19 mouse cellular contexts compared by ENCODE assay signal in genomic region chr15:83531961-83532469, GRCm38 (mm10). TPM values are rescaled to one million over a fixed set of nuclear protein-coding genes. Genes with fewer than 3 reads are reported as not detected.
A peak's percentile ranks its signal among the peaks of the same experiment; 100 is the strongest.
DNase-seq lines count a peak whose midpoint lies in the region; ATAC-seq and TF ChIP-seq lines count a peak whose summit lies in the region.
"Had no signal": no experiment of that assay in that cellular context is flagged by ENCODE, and none has a peak within 500 bp of the region (broad histone marks: within the 10 kb centered on the region; RNA-seq: fewer than 3 reads in every experiment).

No protein-coding gene starts in this region.

- H3K36me3 ChIP-seq in heart, embryonic 13.5 days = peaks cover 28% of the 10 kb centered on the region
- no peaks in the 10 kb centered on the region for H3K36me3 ChIP-seq in liver, postnatal 0 days (replicated peaks; ENCODE audit: insufficient read depth, low read length)
- no peaks in the 10 kb centered on the region for H3K36me3 ChIP-seq in liver, embryonic 12.5 days
- H3K36me3 ChIP-seq in CH12.LX (replicated peaks in 1 of 2; ENCODE audit: control insufficient read depth in 1 of 2, insufficient read depth in 1 of 2, low read length in 1 of 2) = no peaks in the 10 kb centered on the region
- H3K36me3 ChIP-seq: limb, embryonic 12.5 days; neural tube, embryonic 13.5 days had no signal

- no peak for TF ChIP-seq POLR2A in CH12.LX (IDR thresholded peaks at IDR 0.05; ENCODE audit: low read depth, low read length)
- no peak for TF ChIP-seq POLR2A in bone marrow, adult 2 months (IDR thresholded peaks at IDR 0.05; ENCODE audit: borderline replicate concordance, control insufficient read depth, low read depth, low read length)

- peak; percentile 7 for TF ChIP-seq RAD21 in CH12.LX (IDR thresholded peaks at IDR 0.05; ENCODE audit: low read depth, low read length)

- TF ChIP-seq EP300 in liver, postnatal 0 days (IDR thresholded peaks at IDR 0.05; ENCODE audit: low read depth) = no peak
- TF ChIP-seq EP300 in CH12.LX (IDR thresholded peaks at IDR 0.05; ENCODE audit: low read length) = no peak

- H3K27me3 ChIP-seq in heart, embryonic 13.5 days (replicated peaks) = 0 out of 2 replicates have a peak, but pooled peaks cover 8% of the 10 kb centered on the region
- H3K27me3 ChIP-seq in liver, postnatal 0 days (ENCODE audit: insufficient read depth, low read length) = peaks cover 17% of the 10 kb centered on the region
- H3K27me3 ChIP-seq in liver, embryonic 12.5 days (replicated peaks) = peaks cover 48% of the 10 kb centered on the region
- H3K27me3 ChIP-seq in CH12.LX (replicated peaks) = peaks cover 38% of the 10 kb centered on the region

- no peak for DNase-seq in heart, postnatal 14 days
- no peak for DNase-seq in liver, postnatal 0 days
- DNase-seq in CH12.LX (ENCODE audit: extremely low read depth) = no peak
- DNase-seq in frontal cortex, postnatal 36 days (ENCODE audit: low spot score in 2 of 2) = no peak
- DNase-seq in natural killer cell, adult 2 months (ENCODE audit: low spot score in 2 of 2) = no peak
- DNase-seq: adrenal gland, postnatal 25 days; cerebellum, postnatal 36 days; heart, postnatal 4 days; kidney, postnatal 25 days; layer of hippocampus, postnatal 36 days; spleen, adult 18-20 months had no signal

- in situ Hi-C loops in CH12.LX (cut with MboI; ENCODE audit: low pct_ligation_motif_present, low pct_unique_long_range_greater_than_20kb, low sequenced_read_pairs) = no loop called here

- dilution Hi-C loops in CH12.LX (cut with MboI; ENCODE audit: extremely low pct_ligation_motif_present, extremely low pct_unique_long_range_greater_than_20kb, low sequenced_read_pairs) = no loop called here

- H3K79me2 ChIP-seq in CH12.LX (replicated peaks; ENCODE audit: control insufficient read depth, extremely low read depth, insufficient read depth, poor library complexity, severe bottlenecking) = no peaks in the 10 kb centered on the region

- no peak overlapping the region for H3K9ac ChIP-seq in heart, embryonic 13.5 days
- H3K9ac ChIP-seq in liver, postnatal 0 days (replicated peaks) = no peak overlapping the region
- H3K9ac ChIP-seq in liver, embryonic 12.5 days = no peak overlapping the region
- H3K9ac ChIP-seq in CH12.LX (ENCODE audit: insufficient read depth, low read depth) = no peak overlapping the region
- H3K9ac ChIP-seq: limb, embryonic 12.5 days; neural tube, embryonic 13.5 days had no signal

- H3K4me1 ChIP-seq in heart, embryonic 13.5 days = peaks cover 82% of the 10 kb centered on the region
- peaks cover 25% of the 10 kb centered on the region for H3K4me1 ChIP-seq in liver, postnatal 0 days (ENCODE audit: insufficient read depth)
- peaks cover 17% of the 10 kb centered on the region for H3K4me1 ChIP-seq in liver, embryonic 12.5 days
- H3K4me1 ChIP-seq in CH12.LX (ENCODE audit: control insufficient read depth in 1 of 2, insufficient read depth in 2 of 2) = peaks cover 12 to 29% of the 10 kb centered on the region in 2 experiments
- peaks cover 1% of the 10 kb centered on the region; the same call in 1 of the 2 replicates for H3K4me1 ChIP-seq in bone marrow, adult 2 months (ENCODE audit: control insufficient read depth, insufficient read depth, low read length)

- 80% methylated on average over 5 of the region's 5 CpGs for WGBS in heart, embryonic 13.5 days
- WGBS in liver, postnatal 0 days (ENCODE audit: insufficient replicate concordance) = 67% methylated on average over 5 of the region's 5 CpGs
- WGBS in liver, embryonic 12.5 days (ENCODE audit: insufficient replicate concordance) = 68% methylated on average over 5 of the region's 5 CpGs
- 80% methylated on average over 5 of the region's 5 CpGs for WGBS in bone marrow, adult 2 months

- H3K4me3 ChIP-seq in heart, embryonic 13.5 days = no peak overlapping the region
- H3K4me3 ChIP-seq in liver, postnatal 0 days (ENCODE audit: low read depth, low read length) = no peak overlapping the region
- no peak overlapping the region for H3K4me3 ChIP-seq in liver, embryonic 12.5 days
- H3K4me3 ChIP-seq in CH12.LX (replicated peaks in 1 of 3; ENCODE audit: low read depth in 2 of 3, low read length in 2 of 3, poor library complexity in 1 of 3) = no peak overlapping the region
- H3K4me3 ChIP-seq in bone marrow, adult 2 months (replicated peaks; ENCODE audit: control insufficient read depth, low read depth, low read length) = no peak overlapping the region
- H3K4me3 ChIP-seq: limb, embryonic 12.5 days; neural tube, embryonic 13.5 days had no signal

- ATAC-seq in heart, embryonic 13.5 days (ENCODE audit: extremely low read depth, insufficient number of reproducible peaks, low FRiP score, low TSS enrichment) = no peak
- ATAC-seq in liver, postnatal 0 days = no peak
- no peak for ATAC-seq in liver, embryonic 12.5 days
- ATAC-seq: inflammation-experienced regulatory T-cells, adult 6 months; midbrain, embryonic 16.5 days had no signal

- H3K4me2 ChIP-seq in heart, embryonic 13.5 days = no peak overlapping the region
- no peak overlapping the region for H3K4me2 ChIP-seq in liver, postnatal 0 days (ENCODE audit: low read depth, low read length)
- H3K4me2 ChIP-seq in liver, embryonic 12.5 days = no peak overlapping the region
- no peak overlapping the region for H3K4me2 ChIP-seq in CH12.LX (ENCODE audit: insufficient read depth, low read depth, poor library complexity, severe bottlenecking)
- H3K4me2 ChIP-seq: limb, embryonic 12.5 days; neural tube, embryonic 13.5 days had no signal

- 0 out of 2 replicates have a peak overlapping the region, but pooled peaks have one; percentile 20 for H3K27ac ChIP-seq in heart, embryonic 13.5 days (replicated peaks)
- no peak overlapping the region for H3K27ac ChIP-seq in liver, postnatal 0 days (ENCODE audit: low read depth)
- no peak overlapping the region for H3K27ac ChIP-seq in liver, embryonic 12.5 days
- H3K27ac ChIP-seq in CH12.LX (ENCODE audit: insufficient read depth, low read depth) = no peak overlapping the region
- no peak overlapping the region for H3K27ac ChIP-seq in bone marrow, adult 2 months (ENCODE audit: control insufficient read depth, insufficient read depth, low read depth, low read length, poor library complexity)
- H3K27ac ChIP-seq: limb, embryonic 12.5 days; macrophage; neural tube, embryonic 13.5 days had no signal

- TF ChIP-seq CTCF in liver, postnatal 0 days (IDR thresholded peaks at IDR 0.05; ENCODE audit: low read depth) = peak; percentile 61
- peak; percentile 18 to 39; a peak in 2 of 4 replicates for TF ChIP-seq CTCF in CH12.LX (conservative IDR thresholded peaks at IDR 0.05 in 1 of 2, IDR thresholded peaks at IDR 0.05 in 1 of 2; ENCODE audit: low read depth in 2 of 2, low read length in 2 of 2)
- TF ChIP-seq CTCF in bone marrow, adult 2 months (IDR thresholded peaks at IDR 0.05; ENCODE audit: control insufficient read depth, insufficient read depth, low read length) = peak; percentile 48

- H3K9me3 ChIP-seq in heart, embryonic 13.5 days = no peaks in the 10 kb centered on the region
- H3K9me3 ChIP-seq in liver, postnatal 0 days (ENCODE audit: low read length) = no peaks in the 10 kb centered on the region
- no peaks in the 10 kb centered on the region for H3K9me3 ChIP-seq in liver, embryonic 12.5 days (replicated peaks)
- peaks cover 7% of the 10 kb centered on the region for H3K9me3 ChIP-seq in CH12.LX (replicated peaks; ENCODE audit: low read length)
- H3K9me3 ChIP-seq: limb, embryonic 12.5 days; neural tube, embryonic 13.5 days had no signal

- intact Hi-C loops in heart, postnatal 14 days (cut with DNase I) = no loop called here

RNA-seq across cellular contexts. Expression of gene Bik, which starts 5.4 kb away (rescaled TPM):
- 31.2 and 31.8 TPM in 2 replicates for polyA plus RNA-seq in heart, embryonic 13.5 days (2015; fragmentation: Nextera tagmentation; extraction: Ambion mirVana)
- 10 to 100 TPM; 11.2 to 12.9 TPM for total RNA-seq in heart, postnatal 14 days (2021)
- 6.2 and 6.4 TPM in 2 replicates for polyA plus RNA-seq in liver, postnatal 0 days (2015; fragmentation: Nextera tagmentation; extraction: Ambion mirVana)
- polyA plus RNA-seq in liver, embryonic 12.5 days (2016; fragmentation: Nextera tagmentation; extraction: Ambion mirVana) = 2.2 and 2.7 TPM in 2 replicates
- total RNA-seq in CH12.LX (2012; rRNA removed) = 0.13 TPM in 1 of 2 replicates, not detected in the other
- 0.61 TPM in 1 of 2 replicates, not detected in the other for total RNA-seq in CH12.LX (2014; rRNA removed)
- polyA plus RNA-seq in CH12.LX (2012; ENCODE audit: insufficient read length, low read depth) = 0.50 and 0.87 TPM in 2 replicates
- polyA plus RNA-seq in bone marrow, adult 2 months (2011; ENCODE audit: insufficient read depth, insufficient read length, low replicate concordance, missing spikeins) = 3.3 and 4.9 TPM in 2 replicates
- polyA plus RNA-seq: macrophage had no signal

RNA-seq across cellular contexts. Expression of gene Ttll1, which starts 21.3 kb away (rescaled TPM):
- polyA plus RNA-seq in heart, embryonic 13.5 days (2015; fragmentation: Nextera tagmentation; extraction: Ambion mirVana) = 21.5 and 22.1 TPM in 2 replicates
- 10 to 100 TPM; 43.0 to 43.6 TPM for total RNA-seq in heart, postnatal 14 days (2021)
- 2.7 and 3.2 TPM in 2 replicates for polyA plus RNA-seq in liver, postnatal 0 days (2015; fragmentation: Nextera tagmentation; extraction: Ambion mirVana)
- polyA plus RNA-seq in liver, embryonic 12.5 days (2016; fragmentation: Nextera tagmentation; extraction: Ambion mirVana) = 9.6 and 10.0 TPM in 2 replicates
- total RNA-seq in CH12.LX (2012; rRNA removed) = 4.1 and 4.9 TPM in 2 replicates
- 2.4 and 2.5 TPM in 2 replicates for total RNA-seq in CH12.LX (2014; rRNA removed)
- polyA plus RNA-seq in CH12.LX (2012; ENCODE audit: insufficient read length, low read depth) = 8.6 and 9.9 TPM in 2 replicates
- polyA plus RNA-seq in bone marrow, adult 2 months (2011; ENCODE audit: insufficient read depth, insufficient read length, low replicate concordance, missing spikeins) = 2.4 and 5.1 TPM in 2 replicates

RNA-seq across cellular contexts. Expression of gene Tspo, which starts 31.4 kb away (rescaled TPM):
- 139 and 150 TPM in 2 replicates for polyA plus RNA-seq in heart, embryonic 13.5 days (2015; fragmentation: Nextera tagmentation; extraction: Ambion mirVana)
- 10 to 100 TPM; 64.8 to 66.0 TPM for total RNA-seq in heart, postnatal 14 days (2021)
- 168 and 183 TPM in 2 replicates for polyA plus RNA-seq in liver, postnatal 0 days (2015; fragmentation: Nextera tagmentation; extraction: Ambion mirVana)
- 186 and 192 TPM in 2 replicates for polyA plus RNA-seq in liver, embryonic 12.5 days (2016; fragmentation: Nextera tagmentation; extraction: Ambion mirVana)
- total RNA-seq in CH12.LX (2012; rRNA removed) (66.1 and 70.3 TPM in 2 replicates), CH12.LX (2014; rRNA removed) (40.9 and 42.4 TPM in 2 replicates)
- polyA plus RNA-seq in CH12.LX (2012; ENCODE audit: insufficient read length, low read depth) = 20.8 and 22.9 TPM in 2 replicates
- 80.1 and 97.0 TPM in 2 replicates for polyA plus RNA-seq in bone marrow, adult 2 months (2011; ENCODE audit: insufficient read depth, insufficient read length, low replicate concordance, missing spikeins)

RNA-seq across cellular contexts. Expression of gene Mcat, which starts 31.6 kb away (rescaled TPM):
- 29.6 and 32.6 TPM in 2 replicates for polyA plus RNA-seq in heart, embryonic 13.5 days (2015; fragmentation: Nextera tagmentation; extraction: Ambion mirVana)
- total RNA-seq in heart, postnatal 14 days (2021) = 10 to 100 TPM; 32.9 to 33.0 TPM
- polyA plus RNA-seq in liver, postnatal 0 days (2015; fragmentation: Nextera tagmentation; extraction: Ambion mirVana) = 20.0 and 20.5 TPM in 2 replicates
- polyA plus RNA-seq in liver, embryonic 12.5 days (2016; fragmentation: Nextera tagmentation; extraction: Ambion mirVana) = 27.1 and 28.1 TPM in 2 replicates
- total RNA-seq in CH12.LX (2012; rRNA removed) (38.6 and 41.2 TPM in 2 replicates), CH12.LX (2014; rRNA removed) (37.5 and 41.6 TPM in 2 replicates)
- polyA plus RNA-seq in CH12.LX (2012; ENCODE audit: insufficient read length, low read depth) = 28.4 and 28.5 TPM in 2 replicates
- 5.4 and 11.0 TPM in 2 replicates for polyA plus RNA-seq in bone marrow, adult 2 months (2011; ENCODE audit: insufficient read depth, insufficient read length, low replicate concordance, missing spikeins)
